Mouse (Mus musculus) liver, embryonic 13.5 days (tissue): ENCODE results near the gene Wfikkn2. TPM values are rescaled to one million over a fixed set of nuclear protein-coding genes. Genes with fewer than 3 reads are reported as not detected.

Experiments
- polyA plus RNA-seq: library from polyadenylated mRNA; unstranded; fragments of >200 nt; fragmentation: Nextera tagmentation; extraction: Ambion mirVana; gene quantifications from 2 replicates; pipeline ENCODE4 v1.2.1, GENCODE M21; 2015

Wfikkn2 gene
- polyA plus RNA-seq, 1 experiment from 2014 or later, result 0.22 TPM

Other genes starting within 250 kb of the Wfikkn2 start
- 9.1 and 10.0 TPM in 2 replicates for gene Spag9, start 249.9 kb downstream of the Wfikkn2 start, polyA plus RNA-seq
- gene Tob1, start 34.6 kb downstream of the Wfikkn2 start, polyA plus RNA-seq, result 9.5 and 12.4 TPM in 2 replicates
- not detected in 2 replicates for gene Gm21885, start 35.9 kb upstream of the Wfikkn2 start, polyA plus RNA-seq
- gene Luc7l3, start 76.0 kb upstream of the Wfikkn2 start, polyA plus RNA-seq, result 53.4 and 68.8 TPM in 2 replicates
- gene Ankrd40, start 82.0 kb upstream of the Wfikkn2 start, polyA plus RNA-seq, result 5.2 and 5.5 TPM in 2 replicates
- gene Abcc3, start 147.0 kb upstream of the Wfikkn2 start, polyA plus RNA-seq, result 4.3 and 5.8 TPM in 2 replicates
- 1.4 and 1.8 TPM in 2 replicates for gene Cacna1g, start 228.2 kb upstream of the Wfikkn2 start, polyA plus RNA-seq
- gene Spata20, start 240.2 kb upstream of the Wfikkn2 start, polyA plus RNA-seq, result not detected in 2 replicates